Mouse (Mus musculus) ES-Bruce4 (cell line): ENCODE measurements around the gene 1810013L24Rik. TPM values are rescaled to one million over a fixed set of nuclear protein-coding genes. Genes with fewer than 3 reads are reported as not detected.
"Not testable (repeated sequence)": the region's sequence is repeated elsewhere in the genome, so short reads cannot be mapped to it uniquely, and the experiment has no call there.

Experiments
- H3K27ac ChIP-seq: 2 replicates; pipeline ENCODE4 v1.5.1; 2012; ENCODE audit warnings: low read length, inconsistent platforms; ENCODE audit not compliant: insufficient read depth
- H3K27me3 ChIP-seq: 2 replicates; pipeline ENCODE4 v1.6.1; 2012; ENCODE audit warnings: mild to moderate bottlenecking, low read length, inconsistent platforms; ENCODE audit not compliant: control insufficient read depth, poor library complexity, insufficient read depth, severe bottlenecking
- H3K36me3 ChIP-seq: 2 replicates; pipeline ENCODE4 v1.6.1; 2012; ENCODE audit warnings: inconsistent platforms, mild to moderate bottlenecking, low read length, moderate library complexity; ENCODE audit not compliant: control insufficient read depth, poor library complexity, insufficient read depth, severe bottlenecking
- H3K4me1 ChIP-seq: one replicate; pipeline ENCODE4 v1.8.1; 2011; ENCODE audit warnings: low read length; ENCODE audit not compliant: control insufficient read depth, insufficient read depth
- H3K4me3 ChIP-seq: 2 replicates; pipeline ENCODE4 v1.5.1; 2011; ENCODE audit warnings: low read depth, mild to moderate bottlenecking, low read length
- H3K9ac ChIP-seq: 2 replicates; pipeline ENCODE4 v1.6.1; 2012; ENCODE audit warnings: low read depth, mild to moderate bottlenecking, inconsistent platforms; ENCODE audit not compliant: poor library complexity, severe bottlenecking
- H3K9me3 ChIP-seq: replicated peaks from 2 replicates; pipeline ENCODE4 v1.6.1; 2012; ENCODE audit warnings: mild to moderate bottlenecking, low read length, inconsistent platforms; ENCODE audit not compliant: control insufficient read depth, poor library complexity, insufficient read depth, severe bottlenecking
- CTCF ChIP-seq: IDR thresholded peaks from one replicate; pipeline ENCODE4 v1.8.1; 2011; ENCODE audit warnings: low read depth, low read length
- EP300 ChIP-seq: IDR thresholded peaks from 2 replicates; pipeline ENCODE4 v1.6.1; 2011; ENCODE audit warnings: low read depth, low read length; ENCODE audit not compliant: insufficient read depth
- POLR2A ChIP-seq: IDR thresholded peaks from one replicate; pipeline ENCODE4 v1.8.1; 2011; ENCODE audit warnings: low read length; ENCODE audit not compliant: insufficient read depth
- polyA plus RNA-seq: library from polyadenylated mRNA; stranded (reverse); fragments of >200 nt; gene quantifications from 2 replicates; pipeline ENCODE4 v1.2.4, GENCODE M21; 2011; ENCODE audit warnings: low read depth; ENCODE audit not compliant: missing spikeins, insufficient read depth, insufficient read length

1810013L24Rik gene
- polyA plus RNA-seq, 1 experiment: 65.8 TPM

- Histone ChIP-seq H3K9me3 (no peaks in the 10 kb centered on the region), H3K9ac (no peak overlapping the region), H3K27ac (no peak overlapping the region), H3K4me1 (peaks cover 2% of the 10 kb centered on the region), H3K27me3 (no peaks in the 10 kb centered on the region), H3K4me3 (no peak overlapping the region), H3K36me3 (no peaks in the 10 kb centered on the region)
- no peak for TF ChIP-seq POLR2A
- no peak for TF ChIP-seq CTCF
- TF ChIP-seq EP300: no peak
These were observed 65.4 kb downstream of the 1810013L24Rik start for GRCm38 (mm10) chr16:8895301-8895700.

DNA sequence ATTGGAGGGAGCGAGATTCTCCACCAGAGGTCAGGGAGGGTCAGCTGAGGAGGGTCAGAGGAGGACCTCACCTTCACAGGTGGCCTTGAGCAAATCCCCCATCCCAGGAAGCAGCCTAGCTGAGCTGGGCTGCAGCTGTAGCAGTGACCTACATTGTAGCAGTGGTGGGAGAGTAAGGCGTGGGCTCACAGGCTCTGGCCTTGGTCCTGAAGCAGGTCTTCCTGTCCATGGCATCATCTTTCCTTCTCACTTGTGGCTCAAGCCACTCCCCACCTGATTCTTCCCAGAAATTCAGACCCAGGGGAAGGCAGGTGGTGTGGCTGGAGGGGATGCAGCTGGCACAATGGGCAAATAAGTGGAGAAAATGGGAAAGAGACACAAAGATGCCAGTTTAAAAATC lies 76.2 kb downstream of the 1810013L24Rik start:
- H3K27ac ChIP-seq, H3K9ac ChIP-seq, H3K4me1 ChIP-seq, H3K36me3 ChIP-seq, H3K4me3 ChIP-seq, H3K27me3 ChIP-seq, H3K9me3 ChIP-seq: not testable (repeated sequence)

Other genes with a start within 250 kb of the 1810013L24Rik start
- 20.9 and 25.2 TPM in 2 replicates for gene Pmm2, start 192.4 kb upstream of the 1810013L24Rik start, polyA plus RNA-seq
- 17.1 and 17.5 TPM in 2 replicates for gene Tmem186, start 192.4 kb upstream of the 1810013L24Rik start, polyA plus RNA-seq
- 63.1 and 65.8 TPM in 2 replicates for gene Carhsp1, start 157.9 kb upstream of the 1810013L24Rik start, polyA plus RNA-seq
- gene Gm5767, start 149.3 kb upstream of the 1810013L24Rik start, polyA plus RNA-seq: not detected in 2 replicates
- gene Usp7, start 37.8 kb upstream of the 1810013L24Rik start, polyA plus RNA-seq: 339 and 341 TPM in 2 replicates